Mouse (Mus musculus) lung, postnatal 0 days (tissue): Measurements from ENCODE around the gene Aste1.

Experiments used
- CTCF ChIP-seq: IDR thresholded peaks from 2 replicates; pipeline ENCODE4 v1.5.1; 2016; ENCODE audit warnings: antibody characterized with exemption, mild to moderate bottlenecking
- EP300 ChIP-seq: IDR thresholded peaks from 2 replicates; pipeline ENCODE4 v1.6.1; 2016; ENCODE audit warnings: antibody characterized with exemption, mild to moderate bottlenecking, control low read depth

DNA sequence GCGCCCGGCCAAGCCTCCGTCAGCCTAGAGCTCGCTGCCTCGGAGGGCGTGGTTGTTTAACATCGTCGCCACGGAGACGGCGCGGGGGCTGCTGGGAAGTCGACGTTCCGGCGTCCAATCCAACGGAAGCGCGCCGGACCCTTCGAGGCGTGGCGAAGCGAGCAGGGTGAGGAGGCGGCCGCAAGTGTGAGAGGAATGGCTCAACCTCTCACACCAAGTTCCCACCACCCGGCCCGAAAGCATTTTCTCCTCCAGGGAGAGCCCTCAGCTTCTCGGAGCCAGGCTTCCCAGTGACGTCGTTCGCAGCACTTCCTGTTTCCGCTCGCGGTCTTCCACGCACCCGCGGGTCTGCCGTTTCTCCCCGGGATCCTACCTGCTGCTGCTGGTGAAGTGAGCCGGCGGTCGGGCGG is at the start of gene Aste1, which contains the start of gene Nek11:
- TF ChIP-seq CTCF (peak; percentile 41), EP300 (no peak)
